Mouse (Mus musculus) liver, embryonic 15.5 days (tissue): ENCODE measurements around the gene Trim26. TPM values are rescaled to one million over a fixed set of nuclear protein-coding genes. Genes with fewer than 3 reads are reported as not detected.

Source experiments
- ATAC-seq: fragments of 200-750 bp; cut with Nextera tagmentation; 2 replicates; pipeline ENCODE4 v1.8.0; 2017; ENCODE audit warnings: moderate number of reproducible peaks, mild to moderate bottlenecking, moderate library complexity; ENCODE audit not compliant: insufficient read depth
- H3K27ac ChIP-seq: fragments of 300-500 bp; sonication (generic); replicated peaks from 2 replicates; pipeline ENCODE4 v1.5.1; 2015; ENCODE audit warnings: mild to moderate bottlenecking, inconsistent platforms
- H3K27me3 ChIP-seq: fragments of 300-500 bp; sonication (generic); 2 replicates; pipeline ENCODE4 v1.6.1; 2015; ENCODE audit warnings: mild to moderate bottlenecking, inconsistent platforms
- H3K36me3 ChIP-seq: fragments of 300-500 bp; sonication (generic); replicated peaks from 2 replicates; pipeline ENCODE4 v1.6.1; 2015; ENCODE audit warnings: moderate library complexity, mild to moderate bottlenecking, inconsistent platforms
- H3K4me1 ChIP-seq: fragments of 300-500 bp; sonication (generic); replicated peaks from 2 replicates; pipeline ENCODE4 v1.6.1; 2015; ENCODE audit warnings: inconsistent platforms
- H3K4me2 ChIP-seq: fragments of 300-500 bp; sonication (generic); 2 replicates; pipeline ENCODE4 v1.6.1; 2015; ENCODE audit warnings: moderate library complexity, mild to moderate bottlenecking, inconsistent platforms
- H3K4me3 ChIP-seq: fragments of 300-500 bp; sonication (generic); replicated peaks from 2 replicates; pipeline ENCODE4 v1.5.1; 2015; ENCODE audit warnings: mild to moderate bottlenecking, inconsistent platforms
- H3K9ac ChIP-seq: fragments of 300-500 bp; sonication (generic); 2 replicates; pipeline ENCODE4 v1.6.1; 2015; ENCODE audit warnings: moderate library complexity, mild to moderate bottlenecking, inconsistent platforms
- H3K9me3 ChIP-seq: fragments of 300-500 bp; sonication (generic); replicated peaks from 2 replicates; pipeline ENCODE4 v1.6.1; 2016; ENCODE audit warnings: inconsistent platforms
- WGBS: fragments of 180-500 bp; shearing (Covaris S2); methylation state at CpG from one replicate; pipeline ENCODE4 v1.1.7; 2015; ENCODE audit warnings: mixed read lengths; ENCODE audit not compliant: insufficient replicate concordance; 5-methylcytosine and 5-hydroxymethylcytosine counted together
- polyA plus RNA-seq: library from polyadenylated mRNA; unstranded; fragments of >200 nt; fragmentation: Nextera tagmentation; extraction: Ambion mirVana; gene quantifications from 2 replicates; pipeline ENCODE4 v1.2.1, GENCODE M21; 2015

The Trim26 gene
- polyA plus RNA-seq, 1 experiment from 2014 or later = 14.9 TPM

DNA sequence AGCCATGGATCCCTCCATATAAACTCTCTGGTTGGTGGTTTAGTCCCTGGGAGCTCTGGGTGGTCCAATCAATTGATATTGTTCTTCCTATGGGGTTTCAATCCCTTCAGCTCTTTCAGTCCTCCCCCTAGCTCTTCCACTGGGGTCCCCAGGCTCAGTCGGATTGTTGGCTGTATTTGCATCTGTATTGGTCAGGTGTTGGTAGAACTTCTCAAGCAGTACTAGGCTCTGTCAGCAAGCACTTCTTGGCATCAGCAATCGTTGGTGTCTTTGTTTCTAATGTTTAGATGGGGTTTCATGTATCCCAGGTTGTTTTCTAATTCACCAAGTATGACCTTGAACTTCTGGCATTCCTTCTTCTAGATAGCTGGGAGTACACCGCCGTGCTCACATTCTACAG, 4.2 kb upstream of the Trim26 start:
- Histone ChIP-seq H3K4me1 (peaks cover 28% of the 10 kb centered on the region), H3K27me3 (peaks cover 27% of the 10 kb centered on the region), H3K9me3 (no peaks in the 10 kb centered on the region), H3K9ac (no peak overlapping the region), H3K4me2 (no peak overlapping the region), H3K27ac (no peak overlapping the region), H3K36me3 (no peaks in the 10 kb centered on the region), H3K4me3 (no peak overlapping the region)
- 50% methylated on average over 4 of the region's 4 CpGs for WGBS
- ATAC-seq = no peak

DNA sequence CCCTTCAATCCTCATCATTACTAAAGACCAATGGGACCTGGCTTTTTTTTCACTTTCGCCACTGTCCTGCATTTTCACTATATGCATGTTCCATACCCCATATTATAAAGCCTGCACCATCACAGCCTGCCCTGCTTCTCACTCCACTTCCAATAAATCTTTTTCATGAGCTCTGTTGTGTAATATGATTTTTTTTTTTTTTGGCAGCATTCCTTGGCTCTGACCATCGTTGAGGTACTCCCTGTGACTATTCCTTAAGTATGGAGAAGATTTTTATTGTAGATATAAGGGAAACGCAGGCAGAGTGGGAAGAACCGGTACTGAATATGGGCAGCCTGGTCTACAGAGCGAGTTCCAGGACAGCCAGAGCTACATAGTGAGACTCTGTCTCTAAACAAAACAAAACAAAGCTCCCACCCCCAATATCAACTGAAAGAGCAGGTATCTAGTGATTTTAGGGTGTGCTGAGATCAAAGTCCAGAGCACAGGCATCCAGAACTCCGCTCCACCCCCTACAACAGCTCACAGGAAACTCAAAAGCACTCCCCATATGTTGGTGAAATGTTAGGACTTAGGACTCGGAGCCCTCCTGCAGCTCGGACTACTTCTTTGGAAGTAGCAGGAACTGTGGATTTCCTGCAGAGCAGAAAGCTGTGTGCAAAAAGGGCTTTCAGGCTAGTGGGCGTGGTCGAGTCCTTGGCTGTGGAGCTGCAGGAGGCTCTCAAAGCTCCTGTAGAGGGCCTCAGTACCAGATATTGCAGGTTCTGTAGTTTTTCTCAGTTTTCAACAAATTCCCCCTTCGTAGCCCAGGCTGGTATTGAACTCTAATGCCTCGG, 1.1 kb upstream of the Trim26 start:
- ATAC-seq = no peak
- peak overlapping the region; percentile 83 for H3K27ac ChIP-seq
- H3K4me2 ChIP-seq = peak overlapping the region; percentile 89
- H3K9ac ChIP-seq = no peak overlapping the region
- no peaks in the 10 kb centered on the region for H3K9me3 ChIP-seq
- peak overlapping the region; percentile 79 for H3K4me3 ChIP-seq
- H3K36me3 ChIP-seq = no peaks in the 10 kb centered on the region
- 27% methylated on average over 12 of the region's 12 CpGs for WGBS
- peaks cover 25% of the 10 kb centered on the region for H3K4me1 ChIP-seq
- peaks cover 17% of the 10 kb centered on the region for H3K27me3 ChIP-seq

DNA sequence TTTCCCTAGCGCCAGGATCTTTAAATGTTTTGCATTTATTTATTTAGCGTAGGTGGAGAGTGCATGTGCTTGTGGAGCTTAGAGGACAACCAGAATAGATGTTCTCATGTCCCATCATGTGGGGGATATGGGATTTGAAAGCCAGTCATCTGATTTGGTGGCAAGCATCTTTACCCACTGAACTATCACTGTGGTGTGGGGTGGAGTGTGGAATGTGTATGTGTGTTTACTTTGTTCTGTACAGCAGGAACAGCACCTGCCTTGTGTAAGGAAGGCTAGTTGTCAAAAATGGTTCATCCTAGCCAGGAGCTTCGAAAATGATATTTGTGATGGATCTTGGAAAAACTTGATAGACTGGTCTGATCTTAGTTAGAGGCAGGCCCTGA, 514 bp upstream of the Trim26 start:
- peaks cover 17% of the 10 kb centered on the region for H3K27me3 ChIP-seq
- ATAC-seq = peak; percentile 2; the same call in 1 of the 2 replicates
- no peaks in the 10 kb centered on the region for H3K36me3 ChIP-seq

DNA sequence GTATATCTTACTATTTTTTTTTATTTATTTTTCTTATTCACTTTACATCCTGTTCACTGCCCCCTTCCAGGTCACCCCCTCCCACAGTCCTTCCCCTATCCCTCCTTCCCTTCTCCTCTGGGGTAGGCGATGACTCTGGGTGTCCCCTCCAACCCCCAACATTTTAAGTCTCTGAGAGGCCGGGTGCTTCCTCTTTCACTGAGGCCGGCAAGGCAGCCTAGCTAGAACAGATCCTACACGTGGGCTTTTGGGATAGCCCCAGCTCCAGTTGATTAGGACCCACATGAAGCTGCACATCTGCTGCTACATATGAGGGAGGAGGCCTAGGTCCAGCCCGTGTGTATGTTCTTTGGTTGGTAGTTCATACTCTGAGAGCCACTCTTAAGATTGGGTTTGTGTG, 2.1 kb downstream of the Trim26 start:
- peaks cover 49% of the 10 kb centered on the region for H3K4me1 ChIP-seq

More for the DNA sequence above, 514 bp upstream of the Trim26 start:
- 8% methylated on average over 3 of the region's 3 CpGs for WGBS
- no peaks in the 10 kb centered on the region for H3K9me3 ChIP-seq
- H3K27ac ChIP-seq = peak overlapping the region; percentile 83
- H3K4me1 ChIP-seq = peaks cover 28% of the 10 kb centered on the region
- peak overlapping the region; percentile 61 for H3K9ac ChIP-seq
- H3K4me3 ChIP-seq = peak overlapping the region; percentile 79
- peak overlapping the region; percentile 89 for H3K4me2 ChIP-seq

DNA sequence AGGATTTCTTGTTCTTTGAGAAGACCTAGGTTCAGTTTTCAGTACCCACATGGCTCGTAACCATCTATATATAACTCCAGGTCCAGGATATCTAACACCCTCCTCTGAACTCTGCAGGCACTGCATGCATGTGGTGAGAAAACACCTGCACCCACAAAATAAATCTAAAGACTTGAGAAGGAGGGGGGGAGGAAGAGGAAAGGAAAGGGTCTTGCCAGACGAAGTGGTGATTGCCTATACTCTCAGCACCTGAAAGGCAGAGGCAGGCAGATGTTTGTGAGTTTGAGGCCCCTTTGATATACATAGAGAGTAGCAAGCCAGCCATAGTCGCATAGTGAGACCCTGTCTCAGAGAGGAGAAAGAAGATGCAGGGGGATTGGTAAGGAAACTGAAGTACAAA, 3.0 kb downstream of the Trim26 start:
- Histone ChIP-seq H3K27ac (no peak overlapping the region), H3K9ac (no peak overlapping the region), H3K36me3 (no peaks in the 10 kb centered on the region), H3K4me1 (peaks cover 58% of the 10 kb centered on the region), H3K9me3 (no peaks in the 10 kb centered on the region), H3K4me3 (no peak overlapping the region), H3K27me3 (0 out of 2 replicates have a peak, but pooled peaks cover 2% of the 10 kb centered on the region), H3K4me2 (no peak overlapping the region)
- no peak for ATAC-seq
- 61% methylated on average over 3 of the region's 3 CpGs for WGBS

More for the DNA sequence above, 2.1 kb downstream of the Trim26 start:
- Histone ChIP-seq H3K9me3 (no peaks in the 10 kb centered on the region), H3K27me3 (peaks cover 7% of the 10 kb centered on the region; the same call in 1 of the 2 replicates), H3K36me3 (no peaks in the 10 kb centered on the region), H3K4me2 (no peak overlapping the region), H3K27ac (no peak overlapping the region), H3K9ac (no peak overlapping the region), H3K4me3 (no peak overlapping the region)
- WGBS = 31% methylated on average over 5 of the region's 5 CpGs
- ATAC-seq = no peak

DNA sequence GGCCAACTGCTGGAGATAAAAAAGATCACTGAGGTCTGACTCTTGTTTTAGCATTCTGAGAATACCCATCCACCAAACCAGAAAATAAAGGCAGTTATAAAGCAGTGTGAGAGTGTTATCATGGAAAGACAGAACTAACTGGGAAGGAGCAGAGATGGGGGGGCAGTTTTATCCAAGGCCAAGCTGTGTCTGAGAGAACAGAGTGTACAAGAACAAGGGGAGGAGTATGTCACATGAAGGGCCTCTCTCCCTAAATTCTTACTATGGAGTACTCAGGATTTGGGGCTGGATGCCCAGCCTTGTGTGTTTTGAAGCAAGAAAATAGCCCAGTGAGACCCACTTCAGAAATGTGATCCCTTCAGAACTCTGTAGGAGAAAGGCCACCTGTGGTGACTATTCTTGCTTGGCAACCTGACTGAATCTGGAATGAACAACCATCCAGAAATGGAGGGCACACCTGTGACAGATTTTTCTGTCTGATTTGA, 4.1 kb downstream of the Trim26 start:
- no peak overlapping the region for H3K4me3 ChIP-seq
- no peak overlapping the region for H3K27ac ChIP-seq
- no peak overlapping the region for H3K9ac ChIP-seq
- peaks cover 62% of the 10 kb centered on the region for H3K4me1 ChIP-seq
- no peak for ATAC-seq
- H3K27me3 ChIP-seq = no peaks in the 10 kb centered on the region
- H3K4me2 ChIP-seq = no peak overlapping the region
- H3K36me3 ChIP-seq = no peaks in the 10 kb centered on the region
- no peaks in the 10 kb centered on the region for H3K9me3 ChIP-seq

DNA sequence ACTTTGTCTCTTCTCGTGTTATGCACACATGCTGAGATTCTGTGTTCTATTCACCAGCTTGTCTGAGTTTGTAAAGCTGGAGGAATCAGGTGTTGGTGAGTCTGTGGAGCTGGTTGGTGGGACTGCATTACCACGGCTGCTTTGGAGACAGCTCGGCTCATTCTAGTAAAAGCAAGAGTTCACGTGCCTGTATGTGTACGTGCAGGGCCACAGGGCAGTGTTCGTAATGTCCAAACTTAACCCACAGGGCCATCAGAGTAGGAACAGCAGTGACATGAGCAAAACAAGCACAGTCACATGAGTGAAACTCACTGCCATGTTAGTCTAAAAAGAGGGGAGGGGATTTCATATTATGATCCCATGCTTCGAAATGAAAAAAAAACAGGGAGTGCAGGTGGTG, 6.8 kb downstream of the Trim26 start:
- H3K27ac ChIP-seq = peak overlapping the region; percentile 29; the same call in 1 of the 2 replicates
- ATAC-seq = peak; percentile 46
- H3K4me2 ChIP-seq = peak overlapping the region; percentile 45; the same call in 1 of the 2 replicates
- H3K36me3 ChIP-seq = no peaks in the 10 kb centered on the region
- WGBS = 39% methylated on average over 7 of the region's 7 CpGs
- H3K4me1 ChIP-seq = peaks cover 45% of the 10 kb centered on the region
- H3K9ac ChIP-seq = no peak overlapping the region
- no peaks in the 10 kb centered on the region for H3K27me3 ChIP-seq
- no peak overlapping the region for H3K4me3 ChIP-seq
- no peaks in the 10 kb centered on the region for H3K9me3 ChIP-seq

DNA sequence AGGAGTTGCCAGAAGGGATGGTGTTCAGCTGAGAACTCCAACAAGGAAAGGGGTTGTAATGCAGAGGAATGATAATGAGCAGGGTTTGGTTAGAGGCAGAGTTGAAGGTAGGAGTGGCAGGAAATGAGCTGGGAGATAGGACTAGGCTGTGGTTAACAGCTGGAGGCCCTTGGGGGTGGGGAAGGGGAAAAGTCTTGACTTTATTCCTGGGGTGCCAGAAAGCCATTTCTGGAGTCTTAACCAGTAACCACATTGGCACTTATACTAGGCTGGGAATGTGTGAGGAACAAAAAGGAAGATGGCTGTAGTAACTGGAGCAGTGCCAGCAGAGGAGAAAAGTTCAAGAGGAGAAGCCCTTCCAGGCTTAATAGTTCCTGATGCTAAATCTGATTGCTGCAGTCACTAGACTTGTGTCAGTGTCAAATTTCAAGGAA, 7.4 kb downstream of the Trim26 start:
- Histone ChIP-seq H3K27ac (peak overlapping the region; percentile 61), H3K4me1 (peaks cover 45% of the 10 kb centered on the region), H3K9me3 (no peaks in the 10 kb centered on the region), H3K27me3 (no peaks in the 10 kb centered on the region), H3K4me3 (no peak overlapping the region), H3K36me3 (no peaks in the 10 kb centered on the region), H3K9ac (peak overlapping the region; percentile 10; the same call in 1 of the 2 replicates), H3K4me2 (peak overlapping the region; percentile 45)
- ATAC-seq = peak; percentile 80

DNA sequence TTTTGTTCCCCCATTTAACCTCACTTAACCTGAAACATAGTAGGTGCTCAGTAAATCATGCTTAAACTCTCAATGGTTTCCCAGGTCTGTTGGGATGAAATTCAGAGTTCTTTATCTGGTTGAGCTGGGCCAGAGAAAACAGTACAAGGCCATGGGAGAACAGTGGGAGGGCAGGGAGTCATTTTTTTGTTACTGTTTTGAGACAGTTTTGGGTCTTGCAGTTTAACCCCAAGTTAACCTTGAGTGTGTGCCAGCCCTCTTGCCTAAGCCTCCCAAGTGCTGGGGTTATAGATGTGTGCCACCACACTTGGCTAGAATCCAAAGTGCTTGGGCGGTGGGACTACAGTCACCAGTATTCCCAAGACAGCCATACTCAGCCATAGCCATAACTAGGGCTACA, 7.8 kb downstream of the Trim26 start:
- Histone ChIP-seq H3K36me3 (no peaks in the 10 kb centered on the region), H3K9me3 (no peaks in the 10 kb centered on the region), H3K27me3 (no peaks in the 10 kb centered on the region), H3K27ac (peak overlapping the region; percentile 61), H3K4me2 (peak overlapping the region; percentile 45), H3K4me1 (peaks cover 45% of the 10 kb centered on the region), H3K4me3 (no peak overlapping the region), H3K9ac (peak overlapping the region; percentile 10; the same call in 1 of the 2 replicates)
- ATAC-seq = no peak
- 46% methylated on average over 1 of the region's 1 CpGs for WGBS

DNA sequence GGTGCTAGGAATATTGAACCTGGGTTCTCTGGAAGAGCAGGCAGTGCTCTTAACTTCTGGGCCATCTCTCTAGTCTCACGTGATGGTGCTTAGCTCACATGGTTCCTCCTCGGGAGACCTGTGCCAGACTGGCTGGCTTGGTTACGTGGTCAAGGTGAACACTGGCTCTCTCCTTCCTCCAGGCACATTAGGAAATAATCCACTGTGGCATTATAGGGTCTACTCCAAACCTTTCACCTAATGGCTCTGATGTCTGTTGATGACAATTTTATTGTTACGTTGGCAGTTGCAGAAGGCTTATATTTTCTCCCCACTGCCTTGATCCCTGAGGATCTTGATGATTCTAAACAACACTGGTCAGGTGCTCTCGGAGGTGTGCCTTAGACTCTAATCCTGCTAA, 12.0 kb downstream of the Trim26 start:
- no peak overlapping the region for H3K27ac ChIP-seq
- no peaks in the 10 kb centered on the region for H3K9me3 ChIP-seq
- H3K4me1 ChIP-seq = peaks cover 31% of the 10 kb centered on the region
- no peaks in the 10 kb centered on the region for H3K27me3 ChIP-seq
- 0 out of 2 replicates have a peak, but pooled peaks cover 4% of the 10 kb centered on the region for H3K36me3 ChIP-seq
- no peak overlapping the region for H3K9ac ChIP-seq
- H3K4me3 ChIP-seq = no peak overlapping the region
- 63% methylated on average over 5 of the region's 5 CpGs for WGBS
- H3K4me2 ChIP-seq = no peak overlapping the region
- no peak for ATAC-seq

DNA sequence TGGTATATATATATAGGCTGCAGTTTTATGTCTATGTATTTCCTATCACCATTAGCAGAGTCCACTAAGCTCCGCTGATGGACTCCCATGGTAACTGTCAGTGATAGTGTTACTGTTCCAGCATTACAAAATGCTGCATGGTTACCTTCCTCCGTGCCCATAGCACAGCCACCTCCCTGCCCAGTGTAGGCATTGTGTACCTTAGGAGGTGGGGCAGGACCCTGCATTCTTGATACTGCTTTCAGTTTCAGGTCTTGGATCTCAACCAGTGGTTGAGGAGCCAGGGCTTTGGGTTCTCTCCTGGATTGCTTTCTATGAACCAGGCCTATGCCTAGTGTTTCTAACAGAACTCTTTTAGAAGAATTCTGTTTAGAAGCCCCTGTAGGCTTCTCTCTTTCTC, 13.1 kb downstream of the Trim26 start:
- Histone ChIP-seq H3K4me3 (no peak overlapping the region), H3K36me3 (peaks cover 11% of the 10 kb centered on the region), H3K27ac (no peak overlapping the region), H3K4me1 (peaks cover 20% of the 10 kb centered on the region), H3K27me3 (no peaks in the 10 kb centered on the region), H3K4me2 (no peak overlapping the region), H3K9me3 (no peaks in the 10 kb centered on the region), H3K9ac (no peak overlapping the region)
- no peak for ATAC-seq
- WGBS = 76% methylated on average over 2 of the region's 2 CpGs
